Mouse (Mus musculus): ENCODE data around the gene Rnls. TPM values are rescaled to one million over a fixed set of nuclear protein-coding genes. Genes with fewer than 3 reads are reported as not detected.

The Rnls gene
- polyA plus RNA-seq, 1 experiment from 2014 or later: 6.0 TPM

DNA sequence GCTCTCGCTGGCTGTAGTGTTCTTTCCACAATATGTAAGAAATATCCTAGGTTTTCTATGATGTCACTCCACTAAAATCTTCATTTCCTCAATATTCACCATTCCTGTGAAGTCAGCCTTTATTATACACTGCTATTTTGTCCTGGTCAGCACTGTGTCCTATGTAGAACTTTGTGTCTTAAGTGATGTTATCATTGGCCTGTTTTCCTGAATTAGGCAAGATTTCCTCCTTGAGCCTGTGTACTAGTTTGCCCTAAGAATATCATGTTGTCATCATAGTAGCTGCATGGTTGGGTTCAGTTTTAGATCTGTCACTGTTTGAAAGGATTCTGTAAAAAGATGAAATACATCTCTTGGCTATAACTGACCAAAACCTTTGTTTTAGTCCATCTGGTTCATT lies 203.3 kb downstream of the Rnls start:
- Histone ChIP-seq H3K4me3 (ENCODE audit: low read depth, low read length) (no peak overlapping the region), H3K27me3 (ENCODE audit: control insufficient read depth, insufficient read depth, low read length) (no peaks in the 10 kb centered on the region), H3K27ac (ENCODE audit: low read depth, low read length) (no peak overlapping the region), H3K4me1 (replicated peaks; ENCODE audit: control insufficient read depth, insufficient read depth, low read length) (no peaks in the 10 kb centered on the region), H3K9ac (ENCODE audit: low read length) (no peak overlapping the region), H3K9me3 (ENCODE audit: control insufficient read depth, low read length) (no peaks in the 10 kb centered on the region), H3K4me2 (ENCODE audit: low read depth, low read length, severe bottlenecking) (no peak overlapping the region), H3K36me3 (ENCODE audit: control insufficient read depth, insufficient read depth, low read length) (no peaks in the 10 kb centered on the region)
- no peak for ATAC-seq (replicated peaks; ENCODE audit: low FRiP score)
- WGBS: 81% methylated on average over 1 of the region's 1 CpGs
- no peak for DNase-seq (ENCODE audit: low spot score)

DNA sequence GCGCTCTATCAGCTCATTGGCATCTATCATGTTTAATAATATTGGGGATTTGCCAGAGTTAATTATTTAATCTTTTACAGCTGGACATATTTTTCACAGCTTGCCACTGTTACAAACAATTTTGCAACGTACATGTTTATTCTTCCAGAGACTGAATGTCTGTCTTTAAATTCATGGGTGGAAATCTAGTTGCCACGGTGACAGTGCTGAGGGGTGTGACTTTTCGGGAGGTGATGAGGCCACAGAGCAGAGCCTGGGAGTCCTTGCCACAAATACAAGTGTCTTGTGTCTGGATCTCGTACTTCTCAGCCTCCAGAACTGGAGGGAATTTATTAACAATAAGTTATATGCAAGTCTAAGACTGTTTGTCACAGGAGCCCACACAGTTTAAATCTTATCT lies 212.5 kb downstream of the Rnls start:
- DNase-seq (ENCODE audit: low spot score) (no peak), ATAC-seq (replicated peaks; ENCODE audit: low FRiP score) (no peak)
- H3K9ac ChIP-seq (ENCODE audit: low read length): no peak overlapping the region
- no peaks in the 10 kb centered on the region for H3K27me3 ChIP-seq (ENCODE audit: control insufficient read depth, insufficient read depth, low read length)
- no peak overlapping the region for H3K4me2 ChIP-seq (ENCODE audit: low read depth, low read length, severe bottlenecking)
- H3K36me3 ChIP-seq (ENCODE audit: control insufficient read depth, insufficient read depth, low read length): no peaks in the 10 kb centered on the region
- no peak overlapping the region for H3K4me3 ChIP-seq (ENCODE audit: low read depth, low read length)
- no peak overlapping the region for H3K27ac ChIP-seq (ENCODE audit: low read depth, low read length)
- H3K4me1 ChIP-seq (replicated peaks; ENCODE audit: control insufficient read depth, insufficient read depth, low read length): no peaks in the 10 kb centered on the region
- H3K9me3 ChIP-seq (ENCODE audit: control insufficient read depth, low read length): no peaks in the 10 kb centered on the region
- 79% methylated on average over 5 of the region's 5 CpGs for WGBS

DNA sequence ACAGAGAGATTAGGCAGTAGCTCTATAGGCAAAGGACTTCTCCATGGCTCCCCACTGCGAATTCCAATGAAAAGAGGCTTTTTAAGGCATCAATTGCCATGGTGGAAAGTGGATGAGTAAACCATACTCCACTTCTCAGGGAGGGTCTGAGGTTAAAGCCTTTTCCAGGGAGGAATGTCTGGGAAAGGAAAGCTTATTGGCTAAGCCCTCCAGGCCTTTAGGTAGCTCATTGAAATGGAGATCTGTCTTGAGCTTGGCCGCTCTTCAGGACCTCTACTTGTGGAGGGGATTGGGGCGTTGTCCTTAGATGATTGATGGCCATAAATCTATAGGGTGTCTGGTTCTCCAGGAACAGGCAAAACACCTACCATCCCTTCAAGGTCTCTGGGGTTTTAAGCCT lies 213.2 kb downstream of the Rnls start:
- no peaks in the 10 kb centered on the region for H3K27me3 ChIP-seq (ENCODE audit: control insufficient read depth, insufficient read depth, low read length)
- H3K9me3 ChIP-seq (ENCODE audit: control insufficient read depth, low read length): no peaks in the 10 kb centered on the region
- no peak for DNase-seq (ENCODE audit: low spot score)
- no peak overlapping the region for H3K4me3 ChIP-seq (ENCODE audit: low read depth, low read length)
- no peaks in the 10 kb centered on the region for H3K36me3 ChIP-seq (ENCODE audit: control insufficient read depth, insufficient read depth, low read length)
- no peak overlapping the region for H3K27ac ChIP-seq (ENCODE audit: low read depth, low read length)
- ATAC-seq (replicated peaks; ENCODE audit: low FRiP score): no peak
- no peaks in the 10 kb centered on the region for H3K4me1 ChIP-seq (replicated peaks; ENCODE audit: control insufficient read depth, insufficient read depth, low read length)
- no peak overlapping the region for H3K9ac ChIP-seq (ENCODE audit: low read length)
- H3K4me2 ChIP-seq (ENCODE audit: low read depth, low read length, severe bottlenecking): no peak overlapping the region
- 36% methylated on average over 3 of the region's 3 CpGs for WGBS

DNA sequence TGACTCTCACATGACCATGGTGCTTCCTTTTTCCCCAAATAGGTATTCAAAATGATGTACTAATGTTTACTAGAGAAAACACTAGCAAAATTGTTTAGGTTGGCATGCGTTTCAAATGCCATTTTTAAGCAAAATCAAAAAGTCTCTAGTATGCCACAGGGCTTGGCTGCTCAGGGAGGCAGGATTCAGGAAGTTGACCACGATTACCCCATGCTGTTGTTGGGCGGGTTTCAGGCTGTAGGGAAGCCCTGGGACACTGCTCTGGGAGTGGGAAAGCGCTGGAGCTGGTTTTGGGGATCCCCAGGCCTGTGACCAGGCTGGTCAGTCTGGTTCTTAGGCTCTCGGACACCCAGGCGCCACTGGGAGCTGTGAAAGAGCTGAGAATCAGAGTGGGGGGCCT lies 213.7 kb downstream of the Rnls start:
- 39% methylated on average over 6 of the region's 6 CpGs for WGBS
- no peak overlapping the region for H3K4me3 ChIP-seq (ENCODE audit: low read depth, low read length)
- no peaks in the 10 kb centered on the region for H3K4me1 ChIP-seq (replicated peaks; ENCODE audit: control insufficient read depth, insufficient read depth, low read length)
- no peak overlapping the region for H3K9ac ChIP-seq (ENCODE audit: low read length)
- no peaks in the 10 kb centered on the region for H3K27me3 ChIP-seq (ENCODE audit: control insufficient read depth, insufficient read depth, low read length)
- H3K36me3 ChIP-seq (ENCODE audit: control insufficient read depth, insufficient read depth, low read length): no peaks in the 10 kb centered on the region
- H3K9me3 ChIP-seq (ENCODE audit: control insufficient read depth, low read length): no peaks in the 10 kb centered on the region
- H3K27ac ChIP-seq (ENCODE audit: low read depth, low read length): no peak overlapping the region
- ATAC-seq (replicated peaks; ENCODE audit: low FRiP score) (no peak), DNase-seq (ENCODE audit: low spot score) (no peak)
- no peak overlapping the region for H3K4me2 ChIP-seq (ENCODE audit: low read depth, low read length, severe bottlenecking)

- no peak for ATAC-seq (replicated peaks; ENCODE audit: low FRiP score)
- Histone ChIP-seq H3K4me3 (ENCODE audit: low read depth, low read length) (no peak overlapping the region), H3K4me2 (ENCODE audit: low read depth, low read length, severe bottlenecking) (no peak overlapping the region), H3K9me3 (ENCODE audit: control insufficient read depth, low read length) (no peaks in the 10 kb centered on the region), H3K36me3 (ENCODE audit: control insufficient read depth, insufficient read depth, low read length) (no peaks in the 10 kb centered on the region), H3K27ac (ENCODE audit: low read depth, low read length) (no peak overlapping the region), H3K9ac (ENCODE audit: low read length) (no peak overlapping the region), H3K27me3 (ENCODE audit: control insufficient read depth, insufficient read depth, low read length) (no peaks in the 10 kb centered on the region), H3K4me1 (replicated peaks; ENCODE audit: control insufficient read depth, insufficient read depth, low read length) (no peaks in the 10 kb centered on the region)
- DNase-seq (ENCODE audit: low spot score): no peak
These were observed 218.1 kb downstream of the Rnls start for GRCm38 (mm10) chr19:33173991-33174390.

DNA sequence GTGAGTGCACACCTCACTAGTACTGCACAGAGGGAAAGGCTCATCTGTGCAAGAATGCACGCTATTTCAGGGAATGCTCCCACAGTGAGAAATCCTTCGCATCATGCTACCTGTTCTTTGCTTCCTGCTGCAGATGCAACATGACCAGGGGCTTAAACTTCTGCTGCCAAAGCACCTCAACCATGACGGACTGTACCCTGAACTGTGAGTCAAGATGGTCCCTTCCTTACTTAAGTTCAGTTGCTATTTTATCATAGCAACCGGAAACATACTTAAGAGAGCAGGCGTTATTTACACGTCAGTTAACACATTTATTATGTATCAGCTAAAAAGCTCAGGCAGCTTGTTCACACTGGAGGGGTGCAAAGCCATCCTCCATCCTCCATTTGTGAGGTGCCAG lies 222.2 kb downstream of the Rnls start:
- Histone ChIP-seq H3K4me3 (ENCODE audit: low read depth, low read length) (no peak overlapping the region), H3K9me3 (ENCODE audit: control insufficient read depth, low read length) (no peaks in the 10 kb centered on the region), H3K27ac (ENCODE audit: low read depth, low read length) (no peak overlapping the region), H3K4me2 (ENCODE audit: low read depth, low read length, severe bottlenecking) (no peak overlapping the region), H3K9ac (ENCODE audit: low read length) (no peak overlapping the region), H3K4me1 (replicated peaks; ENCODE audit: control insufficient read depth, insufficient read depth, low read length) (no peaks in the 10 kb centered on the region), H3K27me3 (ENCODE audit: control insufficient read depth, insufficient read depth, low read length) (no peaks in the 10 kb centered on the region), H3K36me3 (ENCODE audit: control insufficient read depth, insufficient read depth, low read length) (no peaks in the 10 kb centered on the region)
- WGBS: 82% methylated on average over 6 of the region's 6 CpGs
- no peak for DNase-seq (ENCODE audit: low spot score)
- no peak for ATAC-seq (replicated peaks; ENCODE audit: low FRiP score)

DNA sequence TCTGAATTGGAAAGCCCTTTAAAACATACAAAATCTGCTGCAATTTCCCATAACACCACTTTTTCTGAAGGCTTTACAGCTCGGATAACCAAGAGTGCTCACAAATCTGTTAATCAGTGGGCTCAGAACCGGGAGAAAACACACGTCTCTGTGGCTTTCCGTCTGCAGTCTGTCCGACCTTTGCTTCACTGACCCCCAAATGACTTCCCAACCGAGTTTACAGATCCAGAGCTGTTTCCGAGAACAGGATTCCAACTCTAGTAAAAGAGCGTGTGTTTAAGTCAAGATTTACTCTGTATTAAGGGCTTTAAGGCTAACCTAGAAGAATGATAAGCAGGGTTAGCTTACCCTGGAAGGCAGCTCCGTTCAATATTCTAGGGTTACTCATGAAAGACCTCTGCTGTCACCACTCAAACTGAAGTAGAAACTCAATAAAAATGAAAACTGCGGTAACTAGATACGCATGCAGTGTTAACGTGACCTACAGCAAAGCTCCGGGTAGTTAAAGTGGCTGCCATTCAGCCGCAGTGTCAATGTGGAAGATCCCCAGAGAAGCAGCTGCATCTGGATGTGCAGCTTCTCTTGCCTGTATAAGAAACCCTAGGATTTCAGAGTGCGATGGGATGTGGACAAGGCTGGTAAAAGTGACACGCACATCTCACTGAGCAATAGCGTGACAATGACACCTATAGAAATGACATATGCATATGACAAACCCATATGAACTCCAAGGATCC lies 224.4 kb downstream of the Rnls start:
- Histone ChIP-seq H3K4me1 (replicated peaks; ENCODE audit: control insufficient read depth, insufficient read depth, low read length) (no peaks in the 10 kb centered on the region), H3K36me3 (ENCODE audit: control insufficient read depth, insufficient read depth, low read length) (no peaks in the 10 kb centered on the region), H3K27ac (ENCODE audit: low read depth, low read length) (no peak overlapping the region), H3K27me3 (ENCODE audit: control insufficient read depth, insufficient read depth, low read length) (no peaks in the 10 kb centered on the region), H3K4me2 (ENCODE audit: low read depth, low read length, severe bottlenecking) (no peak overlapping the region), H3K4me3 (ENCODE audit: low read depth, low read length) (no peak overlapping the region), H3K9me3 (ENCODE audit: control insufficient read depth, low read length) (no peaks in the 10 kb centered on the region), H3K9ac (ENCODE audit: low read length) (no peak overlapping the region)
- DNase-seq (ENCODE audit: low spot score) (no peak), ATAC-seq (replicated peaks; ENCODE audit: low FRiP score) (no peak)
- 81% methylated on average over 17 of the region's 17 CpGs for WGBS

DNA sequence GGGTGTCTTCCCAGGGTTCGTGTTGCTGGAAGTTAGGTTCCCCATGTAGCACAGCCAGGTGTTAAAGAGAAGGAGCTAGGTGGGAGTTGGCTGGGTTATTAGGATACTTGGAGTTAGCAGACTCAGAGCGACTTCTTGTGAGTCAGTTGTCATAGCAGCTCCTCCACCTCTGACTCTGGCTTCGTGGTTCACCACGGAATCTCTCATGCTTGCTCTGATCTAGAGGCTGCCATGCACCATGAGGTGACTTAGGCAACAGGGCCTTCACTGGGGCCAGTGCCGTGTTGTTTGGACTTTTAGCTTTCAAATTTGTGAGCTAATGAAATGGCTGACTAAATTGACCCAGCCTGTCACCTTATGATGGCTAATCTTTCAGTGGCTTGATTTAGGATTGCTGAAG lies 227.3 kb downstream of the Rnls start:
- Histone ChIP-seq H3K4me2 (ENCODE audit: low read depth, low read length, severe bottlenecking) (no peak overlapping the region), H3K4me3 (ENCODE audit: low read depth, low read length) (no peak overlapping the region), H3K27ac (ENCODE audit: low read depth, low read length) (no peak overlapping the region), H3K36me3 (ENCODE audit: control insufficient read depth, insufficient read depth, low read length) (no peaks in the 10 kb centered on the region), H3K27me3 (ENCODE audit: control insufficient read depth, insufficient read depth, low read length) (no peaks in the 10 kb centered on the region), H3K9ac (ENCODE audit: low read length) (no peak overlapping the region), H3K4me1 (replicated peaks; ENCODE audit: control insufficient read depth, insufficient read depth, low read length) (no peaks in the 10 kb centered on the region), H3K9me3 (ENCODE audit: control insufficient read depth, low read length) (no peaks in the 10 kb centered on the region)
- 87% methylated on average over 5 of the region's 5 CpGs for WGBS
- ATAC-seq (replicated peaks; ENCODE audit: low FRiP score): no peak
- DNase-seq (ENCODE audit: low spot score): no peak

DNA sequence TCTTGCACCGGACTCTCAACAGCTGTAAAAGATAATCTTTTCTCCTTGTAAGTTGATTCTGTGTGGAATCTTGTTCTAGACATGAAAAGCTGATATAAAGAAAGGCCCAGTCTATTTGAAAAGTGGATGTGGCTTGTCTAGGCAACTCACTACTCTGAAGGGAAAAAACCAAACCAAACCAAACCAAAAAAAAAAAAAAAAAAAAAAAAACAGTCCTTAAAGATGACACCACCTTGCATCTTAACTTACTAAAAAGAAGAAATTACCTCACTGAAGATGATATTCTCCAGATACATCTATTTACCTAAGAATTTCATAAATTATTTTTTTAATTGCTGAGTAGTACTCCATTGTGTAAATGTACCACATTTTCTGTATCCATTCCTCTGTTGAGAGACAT lies 230.2 kb downstream of the Rnls start:
- H3K27me3 ChIP-seq (ENCODE audit: control insufficient read depth, insufficient read depth, low read length): no peaks in the 10 kb centered on the region
- no peak for ATAC-seq (replicated peaks; ENCODE audit: low FRiP score)
- H3K9ac ChIP-seq (ENCODE audit: low read length): no peak overlapping the region
- H3K4me3 ChIP-seq (ENCODE audit: low read depth, low read length): no peak overlapping the region
- H3K27ac ChIP-seq (ENCODE audit: low read depth, low read length): no peak overlapping the region
- DNase-seq (ENCODE audit: low spot score): no peak
- no peaks in the 10 kb centered on the region for H3K9me3 ChIP-seq (ENCODE audit: control insufficient read depth, low read length)
- no peaks in the 10 kb centered on the region for H3K4me1 ChIP-seq (replicated peaks; ENCODE audit: control insufficient read depth, insufficient read depth, low read length)
- no peaks in the 10 kb centered on the region for H3K36me3 ChIP-seq (ENCODE audit: control insufficient read depth, insufficient read depth, low read length)
- no peak overlapping the region for H3K4me2 ChIP-seq (ENCODE audit: low read depth, low read length, severe bottlenecking)
- 98% methylated on average over 1 of the region's 1 CpGs for WGBS

Data from forebrain, embryonic 11.5 days (tissue).